Mouse (Mus musculus) left cerebral cortex, adult 18-20 months (tissue): Measurements from ENCODE around the gene Smyd2. TPM values are rescaled to one million over a fixed set of nuclear protein-coding genes. Genes with fewer than 3 reads are reported as not detected.
A peak's percentile ranks its signal among the peaks of the same experiment; 100 is the strongest.

Source experiments
- DNase-seq, 2 experiments: peaks; one replicate each; pipeline ENCODE4 v3.0.0; 2021 to 2022; ENCODE audit warnings: low spot score in 2 of 2, mixed read lengths in 1 of 2
- total RNA-seq, 2 experiments: library from RNA; stranded (reverse); gene quantifications; 2 replicates each; pipeline ENCODE4 v1.2.3; 2021

Smyd2 gene
- total RNA-seq, 2 experiments from 2014 or later = 88.4 to 113 TPM

GRCm38 (mm10) chr1:189920701-189921567, 1.2 kb downstream of the Smyd2 start:
- DNase-seq = no peak

- peak; percentile 43 to 60 for DNase-seq
Measured at GRCm38 (mm10) chr1:189919756-189920155, 2.4 kb downstream of the Smyd2 start.

GRCm38 (mm10) chr1:189917126-189917500, 5.0 kb downstream of the Smyd2 start:
- no peak for DNase-seq

GRCm38 (mm10) chr1:189916422-189917125, 5.6 kb downstream of the Smyd2 start:
- no peak for DNase-seq

- DNase-seq = no peak
Measured at GRCm38 (mm10) chr1:189913093-189913760, 8.9 kb downstream of the Smyd2 start.

- no peak for DNase-seq
Measured at GRCm38 (mm10) chr1:189910685-189911345, 11.3 kb downstream of the Smyd2 start.

GRCm38 (mm10) chr1:189903169-189903568, 19.0 kb downstream of the Smyd2 start:
- DNase-seq = no peak

GRCm38 (mm10) chr1:189902413-189902812, 19.8 kb downstream of the Smyd2 start:
- DNase-seq = no peak

GRCm38 (mm10) chr1:189899526-189899925, 22.6 kb downstream of the Smyd2 start:
- no peak for DNase-seq

- DNase-seq = no peak
Measured at GRCm38 (mm10) chr1:189898708-189899107, 23.5 kb downstream of the Smyd2 start.

GRCm38 (mm10) chr1:189897861-189898260, 24.3 kb downstream of the Smyd2 start:
- DNase-seq = no peak

GRCm38 (mm10) chr1:189894191-189894590, 28.0 kb downstream of the Smyd2 start:
- DNase-seq = no peak

GRCm38 (mm10) chr1:189888749-189889148, 33.4 kb downstream of the Smyd2 start:
- no peak for DNase-seq

- DNase-seq = peak; percentile 68 to 69
Measured at GRCm38 (mm10) chr1:189887518-189887917, 34.6 kb downstream of the Smyd2 start.

GRCm38 (mm10) chr1:189885975-189886374, 36.2 kb downstream of the Smyd2 start:
- DNase-seq = no peak

GRCm38 (mm10) chr1:189884951-189885350, 37.2 kb downstream of the Smyd2 start:
- no peak for DNase-seq

GRCm38 (mm10) chr1:189883531-189884170, 38.5 kb downstream of the Smyd2 start:
- DNase-seq = peak; percentile 58 to 61

GRCm38 (mm10) chr1:189882886-189883285, 39.3 kb downstream of the Smyd2 start:
- DNase-seq = peak; percentile 45 to 62

- no peak for DNase-seq
Measured at GRCm38 (mm10) chr1:189880745-189881144, 41.4 kb downstream of the Smyd2 start.

GRCm38 (mm10) chr1:189879965-189880364, 42.2 kb downstream of the Smyd2 start:
- DNase-seq = no peak

GRCm38 (mm10) chr1:189879212-189879611, 43.0 kb downstream of the Smyd2 start:
- DNase-seq = no peak
